Mouse (Mus musculus) stomach, postnatal 0 days (tissue): Measurements from ENCODE around the gene Wdr11.

ENCODE experiments used
- CTCF ChIP-seq: IDR thresholded peaks from 2 replicates; pipeline ENCODE4 v1.5.1; 2016; ENCODE audit warnings: antibody characterized with exemption, low read depth, mild to moderate bottlenecking, moderate library complexity
- EP300 ChIP-seq: optimal IDR thresholded peaks from 2 replicates; pipeline ENCODE3; 2016; ENCODE audit warnings: antibody characterized with exemption

- no peak for TF ChIP-seq CTCF
- TF ChIP-seq EP300: no peak
Measured at GRCm38 (mm10) chr7:129663781-129664505, 72.3 kb downstream of the Wdr11 start.
